Mouse (Mus musculus) left cerebral cortex, postnatal 14 days (tissue): ENCODE data around the gene Caskin1. TPM values are rescaled to one million over a fixed set of nuclear protein-coding genes. Genes with fewer than 3 reads are reported as not detected.

Experiments
- DNase-seq, 2 experiments: peaks; one replicate each; pipeline ENCODE4 v3.0.0; 2021 to 2022; ENCODE audit warnings: low spot score in 2 of 2, mixed read lengths in 1 of 2
- intact Hi-C: fragments of 180-260 bp; cut with DNase I; formaldehyde crosslinking; loops from one replicate; pipeline ENCODE4 v1.15.1; 2025
- total RNA-seq, 2 experiments: library from RNA; stranded (reverse); gene quantifications; 2 replicates each; pipeline ENCODE4 v1.2.3; 2021

Caskin1 gene
- total RNA-seq, 2 experiments from 2014 or later = 134 to 145 TPM

GRCm38 (mm10) chr17:24527723-24528559 lies 39.5 kb downstream of the Caskin1 start, which contains the start of gene Traf7:
Gene Traf7, minus strand, starts transcription at chr17:24527938.
- peak; percentile 95 to 100 for DNase-seq
- intact Hi-C loops = no loop called here

- intact Hi-C loops = no loop called here
- no peak for DNase-seq
Measured at GRCm38 (mm10) chr17:24528560-24528918, 40.1 kb downstream of the Caskin1 start.

GRCm38 (mm10) chr17:24529007-24529451 lies 40.6 kb downstream of the Caskin1 start:
- peak in 1 of 2 experiments; percentile 69 for DNase-seq
- intact Hi-C loops = no loop called here

- intact Hi-C loops = no loop called here
- DNase-seq = no peak
Measured at GRCm38 (mm10) chr17:24529883-24530282, 41.5 kb downstream of the Caskin1 start.

GRCm38 (mm10) chr17:24530361-24531050 lies 42.1 kb downstream of the Caskin1 start:
- intact Hi-C loops = no loop called here
- DNase-seq = no peak

GRCm38 (mm10) chr17:24531064-24531463 lies 42.7 kb downstream of the Caskin1 start:
- intact Hi-C loops = no loop called here
- DNase-seq = no peak

GRCm38 (mm10) chr17:24532045-24532444 lies 43.6 kb downstream of the Caskin1 start:
- no peak for DNase-seq
- intact Hi-C loops = no loop called here

- intact Hi-C loops = no loop called here
- DNase-seq = peak; percentile 82 to 87
Measured at GRCm38 (mm10) chr17:24533099-24533992, 44.9 kb downstream of the Caskin1 start.

GRCm38 (mm10) chr17:24534160-24534718 lies 45.8 kb downstream of the Caskin1 start, which contains the start of gene Rab26:
Gene Rab26, minus strand, starts transcription at chr17:24534210.
- DNase-seq = no peak
- intact Hi-C loops = no loop called here

- intact Hi-C loops = no loop called here
- no peak for DNase-seq
Measured at GRCm38 (mm10) chr17:24535300-24535699, 46.9 kb downstream of the Caskin1 start.

- DNase-seq = peak in 1 of 2 experiments; percentile 84
- intact Hi-C loops = no loop called here
Measured at GRCm38 (mm10) chr17:24537536-24537935, 49.1 kb downstream of the Caskin1 start.

GRCm38 (mm10) chr17:24538950-24539349 lies 50.5 kb downstream of the Caskin1 start:
- DNase-seq = peak in 1 of 2 experiments; percentile 70
- intact Hi-C loops = no loop called here

GRCm38 (mm10) chr17:24540375-24540774 lies 52.0 kb downstream of the Caskin1 start:
- intact Hi-C loops = loop anchor here (5.0 kb wide), 1 partner anchor 112 kb away; the partner anchor contains the start of gene Slc9a3r2
- peak in 1 of 2 experiments; percentile 46 for DNase-seq

- intact Hi-C loops = loop anchor here (5.0 kb wide), 1 partner anchor 108 kb away; the partner anchor contains the start of gene Slc9a3r2
- no peak for DNase-seq
Measured at GRCm38 (mm10) chr17:24544613-24545012, 56.2 kb downstream of the Caskin1 start.

GRCm38 (mm10) chr17:24545247-24545646 lies 56.8 kb downstream of the Caskin1 start:
- intact Hi-C loops = no loop called here
- DNase-seq = no peak

GRCm38 (mm10) chr17:24546234-24546633 lies 57.8 kb downstream of the Caskin1 start:
- intact Hi-C loops = no loop called here

GRCm38 (mm10) chr17:24548435-24548834 lies 60.0 kb downstream of the Caskin1 start:
- DNase-seq = no peak
- intact Hi-C loops = no loop called here

More at GRCm38 (mm10) chr17:24546234-24546633, 57.8 kb downstream of the Caskin1 start:
- no peak for DNase-seq

- no peak for DNase-seq
- intact Hi-C loops = no loop called here
Measured at GRCm38 (mm10) chr17:24548921-24549617, 60.7 kb downstream of the Caskin1 start.
